Mouse (Mus musculus) neutrophil, adult 5-6 weeks (primary cell): ENCODE results near the gene Mypop. TPM values are rescaled to one million over a fixed set of nuclear protein-coding genes. Genes with fewer than 3 reads are reported as not detected.

Experiments used
- ATAC-seq: fragments of 151-379, 151-347 bp; 2 replicates; pipeline ENCODE4 v1.8.0; 2017; ENCODE audit warnings: mild to moderate bottlenecking, moderate TSS enrichment; ENCODE audit not compliant: insufficient number of reproducible peaks, poor library complexity, low FRiP score, severe bottlenecking; ENCODE audit errors: extremely low read depth
- total RNA-seq: library from RNA; stranded (forward); fragments of 200-1000 nt; gene quantifications from 2 replicates; pipeline ENCODE4 v1.2.3, GENCODE M21; 2017

Gene Mypop
- 0.74 and 2.0 TPM in 2 replicates for total RNA-seq

DNA sequence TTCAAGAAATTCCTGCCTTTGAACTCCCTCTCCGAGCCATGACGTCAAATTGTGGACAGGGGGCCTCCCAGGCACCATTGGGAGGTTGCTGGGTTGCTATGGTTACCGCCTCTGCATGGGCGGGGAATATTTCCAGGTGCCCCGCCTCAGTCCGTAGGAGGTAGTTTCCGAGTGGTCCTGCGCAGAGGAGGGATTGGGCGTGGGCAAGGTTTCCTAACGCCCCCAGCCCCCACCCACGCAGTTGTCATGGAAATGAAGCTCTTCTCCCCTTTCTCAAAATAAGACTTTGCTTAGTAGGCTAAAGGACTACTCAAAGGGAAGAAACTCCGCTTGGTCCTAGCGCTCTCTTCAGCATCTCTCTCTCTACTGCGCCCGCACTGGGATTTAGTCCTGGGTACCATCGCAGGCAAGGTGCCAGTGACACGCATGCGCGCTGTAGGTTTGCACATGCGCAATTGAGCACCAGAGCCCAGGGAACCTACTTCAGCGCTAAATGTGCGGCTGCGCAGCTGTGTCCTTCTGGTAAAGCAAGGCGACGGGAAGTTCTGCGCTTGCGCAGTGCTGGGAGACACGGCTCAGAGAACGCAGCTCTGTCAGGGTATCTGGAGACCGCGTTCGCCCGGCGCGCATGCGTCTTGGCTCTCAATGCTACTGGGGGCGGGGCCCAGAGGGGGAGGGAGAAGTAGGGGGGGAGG, at the start of gene Mypop:
Gene Mypop, plus strand, starts transcription at position 645 of the 695 bp plus-strand sequence.
- ATAC-seq, result peak; percentile 90

DNA sequence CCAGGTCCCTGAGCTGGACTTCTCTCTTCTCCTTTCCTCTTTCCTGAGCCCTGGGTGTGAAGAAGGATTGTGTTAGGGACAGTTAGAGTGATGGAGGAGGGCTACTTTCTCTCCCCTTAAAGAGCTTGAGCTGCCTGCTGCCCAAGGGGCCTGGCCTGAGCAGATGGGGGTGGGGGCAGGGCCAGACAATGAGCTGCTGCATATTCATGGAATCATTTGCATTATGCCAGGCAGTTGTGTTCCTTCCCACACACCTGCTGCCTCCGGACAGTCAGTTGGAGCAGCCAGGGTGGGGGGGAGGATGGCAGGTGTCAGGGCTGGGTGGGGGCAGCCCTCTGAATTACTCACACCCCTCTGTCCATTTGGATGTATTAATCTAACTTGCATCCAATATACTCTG, 48.7 kb upstream of the Mypop start:
- ATAC-seq, result no peak

DNA sequence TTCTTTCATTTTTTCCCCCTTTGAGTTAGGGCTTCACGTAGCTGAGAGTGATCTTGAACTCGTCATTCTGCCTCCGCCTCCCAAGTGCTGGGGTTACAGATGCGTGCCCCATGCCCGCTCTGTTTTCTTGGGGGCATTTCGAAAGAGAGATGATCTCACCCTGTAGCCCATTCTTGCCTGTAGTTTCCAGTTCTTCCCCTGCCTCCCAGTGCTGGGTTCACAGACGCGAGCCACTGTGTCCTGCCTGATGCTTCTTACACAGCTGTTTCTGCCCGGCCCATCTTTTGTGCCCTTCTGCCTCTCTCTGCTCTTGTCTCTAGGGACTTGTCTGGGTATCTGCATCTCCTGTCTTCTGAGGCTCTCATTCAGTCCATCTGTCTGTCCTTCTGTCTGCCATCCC, 48.2 kb upstream of the Mypop start:
- ATAC-seq, result no peak

DNA sequence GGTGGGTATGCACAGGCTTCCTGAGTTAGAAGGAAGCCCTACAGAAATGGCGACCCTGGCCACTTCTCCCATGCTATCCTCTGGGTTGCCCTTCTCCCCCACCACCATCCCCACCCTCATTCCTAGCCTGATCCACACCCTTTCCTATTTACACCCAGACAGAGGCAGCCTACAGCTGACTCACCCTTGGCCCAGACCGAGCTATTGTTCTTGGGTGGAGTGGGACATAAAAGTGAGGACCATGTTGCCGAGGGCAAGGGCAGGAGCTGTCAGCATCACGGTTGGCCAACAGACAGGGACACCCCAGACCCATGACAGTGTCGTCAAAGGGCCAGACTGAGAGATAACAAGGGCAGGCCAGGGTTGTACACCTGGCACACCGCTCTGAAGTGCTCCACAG, 42.9 kb upstream of the Mypop start:
- ATAC-seq, result no peak

DNA sequence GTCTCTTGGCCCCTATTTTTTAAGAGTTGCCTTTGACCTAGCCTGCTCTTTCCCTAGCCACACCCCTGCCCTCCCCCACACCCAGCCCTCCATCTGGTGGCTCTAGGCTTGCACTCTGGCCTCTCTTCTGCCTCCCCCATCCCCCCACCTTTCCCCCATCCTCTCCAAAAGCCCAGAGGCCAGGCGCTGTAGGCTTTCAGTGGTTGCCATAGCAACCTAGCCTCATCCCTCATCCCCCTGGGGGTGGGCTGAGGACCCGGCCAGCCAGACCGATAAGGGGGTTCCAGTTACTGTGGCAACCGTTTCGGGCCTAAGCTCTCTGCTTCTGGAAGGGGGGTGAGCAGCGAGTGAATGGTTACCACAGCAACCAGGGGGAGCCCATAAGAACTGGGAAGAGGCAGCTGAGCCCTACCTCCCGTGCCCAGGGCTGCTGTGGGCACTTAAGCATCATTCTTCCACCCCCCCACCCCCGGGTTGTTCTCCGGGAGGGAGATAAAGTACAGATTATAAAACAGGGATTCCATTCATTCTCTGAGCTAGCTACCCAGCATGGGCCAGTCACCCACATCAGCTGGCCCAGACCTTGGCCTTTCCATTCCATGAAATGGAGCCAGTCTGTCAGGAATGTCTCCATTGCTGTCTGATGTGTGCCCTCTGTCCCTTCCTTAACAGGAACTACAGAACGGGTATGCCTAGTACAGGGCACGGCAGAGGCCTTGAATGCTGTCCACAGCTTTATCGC, 41.1 kb upstream of the Mypop start:
- no peak for ATAC-seq

DNA sequence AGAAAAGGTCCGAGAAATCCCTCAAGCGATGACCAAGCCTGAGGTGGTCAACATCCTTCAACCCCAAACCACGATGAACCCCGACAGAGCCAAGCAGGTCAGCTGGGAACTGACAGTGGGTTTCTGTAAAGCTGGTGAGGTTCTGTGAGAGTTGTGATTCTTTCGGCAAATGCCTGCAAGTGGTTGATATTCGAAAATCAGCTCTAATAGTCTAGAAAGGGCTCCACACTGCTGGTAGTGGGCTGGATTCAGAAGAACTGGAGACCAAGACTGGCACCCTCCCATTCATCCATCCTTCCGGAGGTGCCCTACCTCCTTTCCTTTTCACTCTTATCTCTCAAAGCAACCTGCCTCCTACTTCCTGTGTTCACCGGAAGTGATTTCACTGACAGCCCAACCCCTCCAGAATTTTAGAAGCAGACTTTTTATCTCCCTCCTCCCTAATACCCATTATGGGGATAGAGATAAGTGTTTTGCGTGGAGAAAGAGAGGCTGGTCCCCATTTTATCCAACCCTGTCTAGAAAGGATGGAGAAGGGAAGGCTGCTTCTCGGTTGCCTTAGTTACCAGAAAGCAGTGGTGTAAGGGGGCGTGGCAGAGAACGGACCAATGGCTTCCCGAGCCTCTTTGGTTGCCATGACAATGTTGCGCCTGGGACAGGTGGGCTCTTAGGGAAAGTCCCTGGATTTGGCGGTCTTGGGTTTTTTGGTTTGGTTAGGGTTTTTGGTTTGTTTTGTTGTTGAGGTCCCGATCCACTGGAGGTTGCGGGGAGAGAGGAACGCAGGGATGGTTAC, 40.3 kb upstream of the Mypop start:
- ATAC-seq, result no peak

DNA sequence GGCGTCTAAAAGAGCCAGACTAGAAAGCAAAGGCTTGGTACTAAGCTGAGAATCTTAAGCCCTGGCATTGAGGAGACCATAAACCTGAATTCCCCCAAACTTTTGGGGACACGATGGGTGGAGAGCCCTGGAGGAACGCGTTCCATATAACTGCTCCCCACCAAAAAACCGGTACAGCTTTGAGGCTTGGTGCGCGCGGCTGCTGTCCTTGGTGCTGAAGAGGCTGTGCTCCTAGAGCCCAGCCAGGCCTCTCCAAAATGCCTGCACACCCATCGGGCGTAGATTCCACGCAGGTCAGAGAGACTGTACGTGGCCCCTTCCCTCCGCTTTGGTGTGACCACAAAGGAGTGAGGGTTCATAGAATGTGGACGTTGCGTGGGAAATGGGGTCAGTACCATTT, 39.6 kb upstream of the Mypop start:
- no peak for ATAC-seq

DNA sequence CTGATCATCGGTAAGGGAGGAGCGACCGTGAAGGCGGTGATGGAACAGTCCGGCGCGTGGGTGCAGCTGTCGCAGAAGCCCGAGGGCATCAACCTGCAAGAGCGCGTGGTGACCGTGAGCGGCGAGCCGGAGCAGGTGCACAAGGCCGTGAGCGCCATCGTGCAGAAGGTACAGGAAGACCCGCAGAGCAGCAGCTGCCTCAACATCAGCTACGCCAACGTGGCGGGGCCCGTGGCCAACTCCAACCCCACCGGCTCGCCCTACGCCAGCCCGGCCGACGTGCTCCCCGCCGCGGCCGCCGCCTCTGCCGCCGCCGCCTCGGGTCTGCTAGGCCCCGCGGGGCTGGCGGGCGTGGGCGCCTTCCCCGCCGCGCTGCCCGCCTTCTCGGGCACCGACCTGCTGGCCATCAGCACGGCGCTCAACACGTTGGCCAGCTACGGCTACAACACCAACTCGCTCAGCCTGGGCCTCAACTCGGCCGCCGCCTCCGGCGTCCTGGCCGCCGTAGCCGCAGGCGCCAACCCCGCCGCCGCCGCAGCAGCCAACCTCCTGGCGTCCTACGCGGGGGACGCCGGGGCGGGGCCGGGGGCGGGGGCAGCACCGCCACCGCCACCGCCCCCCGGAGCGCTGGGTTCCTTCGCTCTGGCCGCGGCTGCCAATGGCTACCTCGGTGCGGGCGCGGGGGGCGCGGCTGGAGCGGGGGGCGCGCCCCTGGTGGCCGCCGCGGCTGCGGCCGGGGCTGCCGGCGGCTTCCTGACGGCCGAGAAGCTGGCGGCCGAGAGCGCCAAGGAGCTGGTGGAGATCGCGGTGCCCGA, 33.3 kb upstream of the Mypop start:
- no peak for ATAC-seq

DNA sequence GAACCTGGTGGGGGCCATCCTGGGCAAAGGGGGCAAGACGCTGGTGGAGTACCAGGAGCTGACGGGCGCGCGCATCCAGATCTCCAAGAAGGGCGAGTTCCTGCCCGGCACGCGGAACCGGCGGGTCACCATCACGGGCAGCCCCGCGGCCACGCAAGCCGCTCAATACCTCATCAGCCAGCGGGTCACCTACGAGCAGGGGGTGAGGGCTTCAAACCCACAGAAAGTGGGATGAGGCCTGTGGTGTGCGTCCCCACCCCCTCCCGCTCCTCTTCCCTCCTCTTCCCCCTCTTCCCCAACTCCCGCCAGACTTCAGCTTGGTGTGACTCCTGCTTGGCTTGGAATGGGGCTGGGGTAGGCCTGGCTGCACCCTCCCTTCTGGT, 32.7 kb upstream of the Mypop start:
- ATAC-seq, result no peak

DNA sequence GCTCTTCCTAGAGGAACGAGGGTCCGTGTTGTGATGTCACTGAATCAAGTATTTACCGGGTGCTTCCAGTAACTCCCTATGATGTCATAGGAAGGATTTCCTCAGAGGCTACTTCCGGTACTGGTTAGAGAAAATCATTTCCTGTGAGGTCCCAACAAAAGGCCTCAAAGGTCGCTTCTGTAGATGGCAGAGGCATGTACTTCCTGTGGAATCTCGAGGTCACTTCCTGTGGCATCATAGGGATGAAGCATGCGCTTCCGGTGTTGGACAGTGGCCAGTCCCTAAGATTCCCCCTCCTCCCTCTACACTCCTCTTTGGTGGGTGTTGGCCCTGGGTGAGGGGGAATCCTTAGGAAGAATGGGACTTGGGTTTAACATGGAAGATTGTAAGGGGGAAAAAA, 31.6 kb upstream of the Mypop start:
- ATAC-seq, result no peak

DNA sequence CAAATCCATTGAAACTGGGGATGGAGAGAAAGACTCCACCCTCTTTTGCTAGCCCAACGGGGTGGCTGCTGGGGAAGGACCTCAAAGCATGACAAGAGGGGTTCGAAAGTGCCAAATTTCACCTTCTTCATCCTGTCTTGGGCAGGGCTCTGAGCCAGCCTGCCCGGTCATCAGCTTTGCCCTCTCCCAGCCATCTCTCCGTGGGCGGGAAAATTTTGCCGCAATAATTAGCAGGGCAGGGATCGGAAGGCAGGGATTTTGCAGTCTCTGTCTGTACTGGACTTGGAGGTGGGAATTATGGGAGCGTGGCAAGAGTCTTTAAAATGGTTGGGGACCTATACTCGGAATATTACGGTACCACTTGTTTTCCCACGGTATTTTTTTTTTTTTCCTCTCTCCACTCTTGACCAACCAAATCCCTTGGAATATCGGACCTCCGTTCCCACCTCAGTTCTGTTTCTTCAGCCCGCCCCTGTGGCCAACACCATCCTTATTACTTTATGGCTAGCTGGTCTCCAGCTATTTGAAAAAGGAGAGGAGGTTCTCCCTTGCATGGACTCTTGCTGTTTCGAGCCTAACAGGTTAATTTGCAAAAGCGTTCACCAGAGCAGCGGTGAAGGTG, 28.8 kb upstream of the Mypop start:
- ATAC-seq, result no peak

DNA sequence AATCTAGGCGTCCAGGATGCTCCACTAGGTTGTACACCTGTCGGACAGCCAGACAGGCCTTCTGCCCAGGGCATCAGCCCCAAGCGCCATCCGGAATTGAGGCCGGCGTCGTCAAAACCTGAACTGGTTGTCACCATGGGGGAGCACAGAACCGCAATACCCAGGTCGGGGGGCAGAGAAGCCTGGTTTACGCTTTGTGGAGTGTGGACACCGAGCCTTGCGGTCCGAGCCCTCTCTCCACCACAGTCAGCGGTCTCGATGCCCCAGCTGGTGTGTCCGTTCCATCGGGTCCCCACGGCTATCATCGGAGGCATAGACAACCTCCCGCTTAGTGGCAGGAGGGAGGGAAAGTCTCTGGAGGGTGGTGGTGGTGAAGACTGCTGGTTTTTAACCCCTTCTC, 28.2 kb upstream of the Mypop start:
- ATAC-seq, result no peak

DNA sequence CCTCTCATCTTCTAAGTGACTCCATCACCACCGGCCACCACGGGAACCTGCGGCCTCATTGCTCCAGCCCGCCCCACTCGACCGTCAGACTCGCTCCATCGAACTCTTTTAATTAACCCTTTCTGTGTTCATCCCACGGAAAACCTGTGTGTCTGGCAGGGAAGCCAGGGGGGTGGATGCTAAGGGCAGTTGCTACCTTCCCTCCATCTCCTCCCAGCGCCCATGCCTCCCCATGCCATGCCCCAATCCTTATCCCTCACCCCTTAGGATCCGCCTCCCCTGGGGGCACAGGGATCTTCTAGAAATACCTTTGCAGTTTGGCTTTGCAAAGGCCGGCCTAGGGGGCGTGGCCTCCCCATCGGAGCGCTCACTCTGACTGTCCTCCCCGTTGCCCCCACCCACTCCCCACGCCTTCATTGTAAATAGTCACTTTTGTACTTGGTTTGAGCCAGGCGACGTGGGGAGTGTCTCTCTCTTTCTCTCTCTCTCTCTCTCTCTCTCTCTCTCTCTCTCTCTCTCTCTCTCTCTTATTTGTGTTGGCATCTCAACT, 27.7 kb upstream of the Mypop start:
- no peak for ATAC-seq

DNA sequence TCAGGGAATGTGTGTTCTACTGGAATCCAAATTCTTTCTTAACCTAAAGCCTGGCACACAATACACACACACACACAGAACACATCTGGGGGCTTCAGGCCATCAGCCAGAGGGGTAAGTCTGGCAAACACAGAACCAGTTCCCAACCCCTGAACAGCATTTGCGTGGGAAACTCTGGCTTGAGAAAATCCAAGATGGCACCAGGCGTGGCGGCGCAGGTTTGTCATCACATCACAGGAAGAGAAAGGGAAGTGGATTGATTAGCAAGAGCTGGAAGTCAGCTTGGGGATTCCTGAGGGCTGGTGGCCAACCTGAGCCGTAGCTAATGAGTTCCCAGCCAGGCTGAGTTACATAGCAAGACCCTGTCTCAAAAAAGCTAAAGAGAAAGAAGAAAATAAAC, 25.7 kb upstream of the Mypop start:
- ATAC-seq, result no peak

DNA sequence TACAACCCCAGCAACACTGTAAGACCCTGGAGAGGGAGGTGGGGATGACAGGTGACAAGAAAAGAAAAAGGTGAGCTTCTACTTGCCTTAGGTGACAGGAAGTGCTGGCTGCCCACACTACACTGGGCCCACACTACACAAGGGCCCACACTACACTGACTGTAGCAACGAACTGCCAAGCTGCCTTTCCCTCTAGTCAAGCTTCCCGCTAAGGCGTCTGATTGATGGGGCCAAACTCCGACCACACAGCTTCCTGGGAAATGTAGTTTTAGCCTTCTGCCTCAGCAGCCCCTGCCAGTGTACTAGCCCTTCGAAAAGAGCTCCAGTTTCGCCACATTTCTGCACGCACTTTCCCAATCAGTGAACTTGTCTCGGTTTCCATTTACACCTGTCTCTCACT, 23.4 kb upstream of the Mypop start:
- ATAC-seq, result no peak

DNA sequence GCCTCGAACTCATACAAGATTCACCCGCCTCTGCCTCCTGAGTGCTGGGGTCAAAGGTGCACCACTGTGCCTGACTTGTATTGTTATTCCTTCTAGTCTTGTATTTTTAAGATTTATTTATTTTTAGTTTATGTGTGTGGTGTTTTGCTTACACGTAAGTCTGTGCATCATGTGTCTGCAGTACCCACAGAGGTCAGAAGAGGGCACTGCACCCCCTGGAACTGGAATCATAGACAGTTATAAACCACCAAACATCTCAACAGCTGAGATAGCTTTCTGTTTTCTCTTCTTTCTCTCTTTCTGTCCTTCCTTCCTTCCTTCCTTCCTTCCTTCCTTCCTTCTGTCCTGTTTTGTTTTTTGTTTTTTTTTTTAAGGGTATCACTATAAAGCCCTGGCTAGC, 20.1 kb upstream of the Mypop start:
- ATAC-seq, result no peak

DNA sequence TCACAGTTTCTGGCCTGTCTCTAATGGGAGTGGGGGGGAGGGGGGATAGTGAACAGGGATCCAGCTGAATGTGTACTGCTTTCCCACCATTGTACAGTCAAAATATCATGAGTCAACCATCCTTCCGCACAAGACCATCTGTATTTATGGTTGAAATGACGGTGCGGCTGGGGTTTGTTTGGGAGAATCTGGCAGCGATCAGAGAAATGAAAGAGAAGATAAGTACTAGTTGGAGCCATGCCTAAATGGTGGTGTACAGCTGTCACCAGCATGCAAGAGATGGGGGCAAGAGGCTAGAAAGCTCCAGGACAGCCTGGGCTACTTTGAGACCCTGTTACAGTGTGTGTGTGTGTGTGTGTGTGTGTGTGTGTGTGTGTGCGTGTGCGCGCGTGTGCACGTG, 12.7 kb upstream of the Mypop start:
- ATAC-seq, result no peak

DNA sequence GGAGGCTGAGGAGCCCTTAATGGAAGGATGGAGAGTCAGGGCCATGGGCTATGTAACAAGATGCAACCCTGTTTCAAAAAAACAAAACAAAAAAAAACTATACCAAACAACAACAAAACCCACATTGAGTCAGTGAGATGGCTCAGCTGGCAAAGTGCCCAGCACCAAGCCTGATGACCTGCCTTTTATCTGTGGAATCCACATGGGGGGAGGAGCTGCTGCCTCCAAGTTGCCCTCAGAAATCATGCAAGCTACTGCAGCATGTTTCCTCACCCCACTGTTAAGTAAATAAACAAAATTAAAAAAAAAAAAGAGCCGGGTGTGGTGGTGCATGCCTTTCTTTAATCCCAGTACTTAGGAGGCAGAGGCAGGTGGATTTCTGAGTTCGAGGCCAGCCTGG, 4.5 kb upstream of the Mypop start:
- ATAC-seq, result no peak

DNA sequence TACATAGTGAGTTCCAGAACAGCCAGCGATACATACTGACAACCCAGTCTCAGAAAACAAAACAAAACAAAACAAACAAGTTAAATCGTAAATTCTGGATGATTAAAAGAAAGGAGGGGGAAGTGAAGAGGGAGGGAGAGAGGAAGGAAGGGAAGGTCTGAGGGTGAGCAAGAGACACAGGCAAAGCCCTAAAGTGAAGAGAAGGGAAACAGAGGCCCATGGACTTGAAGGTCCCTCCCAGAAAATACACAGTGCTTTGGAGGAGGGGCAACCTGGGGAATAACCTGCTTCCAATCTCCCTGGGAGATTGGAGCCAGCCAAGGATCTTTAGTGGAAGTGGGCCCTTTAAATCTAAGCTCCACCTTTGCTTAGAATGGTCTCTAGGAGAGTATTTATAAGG, 3.9 kb upstream of the Mypop start, which contains the start of gene Nanos2:
Gene Nanos2, plus strand, starts transcription at position 301 of the 400 bp plus-strand sequence.
- no peak for ATAC-seq
